Mouse (Mus musculus): ENCODE data around the gene Sf3a3. TPM values are rescaled to one million over a fixed set of nuclear protein-coding genes. Genes with fewer than 3 reads are reported as not detected.
A peak's percentile ranks its signal among the peaks of the same experiment; 100 is the strongest.

Sf3a3 gene
- 100.0 and 100 TPM in 2 replicates for polyA plus RNA-seq (2016; fragmentation: Nextera tagmentation; extraction: Ambion mirVana)

- no peaks in the 10 kb centered on the region for H3K9me3 ChIP-seq (replicated peaks)
- peak; percentile 87 for ATAC-seq (ENCODE audit: insufficient number of reproducible peaks, low FRiP score)
- under 1% methylated on average over 57 of the region's 57 CpGs for WGBS
Measured at GRCm38 (mm10) chr4:124714545-124715481, at the start of gene Sf3a3. Gene Sf3a3 (plus strand): TSS chr4:124714776.

GRCm38 (mm10) chr4:124667476-124668033 lies 47.0 kb upstream of the Sf3a3 start:
- Histone ChIP-seq H3K4me3 (no peak overlapping the region), H3K9ac (no peak overlapping the region), H3K4me2 (no peak overlapping the region), H3K4me1 (replicated peaks) (peaks cover 14% of the 10 kb centered on the region), H3K27ac (ENCODE audit: poor library complexity, severe bottlenecking) (no peak overlapping the region), H3K27me3 (replicated peaks) (peaks cover 94% of the 10 kb centered on the region), H3K9me3 (replicated peaks) (no peaks in the 10 kb centered on the region), H3K36me3 (no peaks in the 10 kb centered on the region)
- 46% methylated on average over 14 of the region's 14 CpGs for WGBS
- ATAC-seq (ENCODE audit: insufficient number of reproducible peaks, low FRiP score) = no peak

More at GRCm38 (mm10) chr4:124714545-124715481, at the start of gene Sf3a3:
- H3K27ac ChIP-seq (ENCODE audit: poor library complexity, severe bottlenecking) = peak within 1 kb of the TSS; percentile 67
- no peaks in the 10 kb centered on the region for H3K27me3 ChIP-seq (replicated peaks)
- H3K4me1 ChIP-seq (replicated peaks) = peaks cover 13% of the 10 kb centered on the region
- peak within 1 kb of the TSS; percentile 86 for H3K4me2 ChIP-seq
- H3K36me3 ChIP-seq = peaks cover 40% of the 10 kb centered on the region
- H3K4me3 ChIP-seq = peak within 1 kb of the TSS; percentile 97
- peak within 1 kb of the TSS; percentile 98 for H3K9ac ChIP-seq

- Histone ChIP-seq H3K36me3 (no peaks in the 10 kb centered on the region), H3K9me3 (replicated peaks) (no peaks in the 10 kb centered on the region), H3K27me3 (replicated peaks) (peaks cover 94% of the 10 kb centered on the region), H3K4me2 (no peak overlapping the region), H3K9ac (no peak overlapping the region), H3K4me1 (replicated peaks) (peaks cover 20% of the 10 kb centered on the region), H3K4me3 (no peak overlapping the region), H3K27ac (ENCODE audit: poor library complexity, severe bottlenecking) (no peak overlapping the region)
- no peak for ATAC-seq (ENCODE audit: insufficient number of reproducible peaks, low FRiP score)
- WGBS = 23% methylated on average over 8 of the region's 8 CpGs
Measured at GRCm38 (mm10) chr4:124668078-124668477, 46.5 kb upstream of the Sf3a3 start.

- no peak overlapping the region for H3K4me3 ChIP-seq
- WGBS = 70% methylated on average over 8 of the region's 8 CpGs
- H3K9me3 ChIP-seq (replicated peaks) = no peaks in the 10 kb centered on the region
- H3K4me1 ChIP-seq (replicated peaks) = peaks cover 20% of the 10 kb centered on the region
- H3K4me2 ChIP-seq = no peak overlapping the region
- peaks cover 89% of the 10 kb centered on the region for H3K27me3 ChIP-seq (replicated peaks)
- H3K36me3 ChIP-seq = no peaks in the 10 kb centered on the region
- ATAC-seq (ENCODE audit: insufficient number of reproducible peaks, low FRiP score) = no peak
- no peak overlapping the region for H3K27ac ChIP-seq (ENCODE audit: poor library complexity, severe bottlenecking)
- H3K9ac ChIP-seq = no peak overlapping the region
Measured at GRCm38 (mm10) chr4:124670232-124670631, 44.3 kb upstream of the Sf3a3 start.

- H3K36me3 ChIP-seq = 0 out of 2 replicates have a peak, but pooled peaks cover 4% of the 10 kb centered on the region
- H3K4me3 ChIP-seq = no peak overlapping the region
- H3K9ac ChIP-seq = no peak overlapping the region
- no peak for ATAC-seq (ENCODE audit: insufficient number of reproducible peaks, low FRiP score)
- peaks cover 76% of the 10 kb centered on the region for H3K27me3 ChIP-seq (replicated peaks)
- H3K4me2 ChIP-seq = peak overlapping the region; percentile 73
- WGBS = 18% methylated on average over 7 of the region's 7 CpGs
- no peak overlapping the region for H3K27ac ChIP-seq (ENCODE audit: poor library complexity, severe bottlenecking)
- H3K9me3 ChIP-seq (replicated peaks) = no peaks in the 10 kb centered on the region
- H3K4me1 ChIP-seq (replicated peaks) = peaks cover 20% of the 10 kb centered on the region
Measured at GRCm38 (mm10) chr4:124671583-124671982, 43.0 kb upstream of the Sf3a3 start.

- peak overlapping the region; percentile 73 for H3K4me2 ChIP-seq
Measured at GRCm38 (mm10) chr4:124672347-124673320, 41.9 kb upstream of the Sf3a3 start.

GRCm38 (mm10) chr4:124674334-124675032 lies 40.1 kb upstream of the Sf3a3 start:
- Histone ChIP-seq H3K9me3 (replicated peaks) (no peaks in the 10 kb centered on the region), H3K9ac (no peak overlapping the region), H3K27me3 (replicated peaks) (peaks cover 48% of the 10 kb centered on the region), H3K4me3 (no peak overlapping the region), H3K4me2 (no peak overlapping the region), H3K4me1 (replicated peaks) (peaks cover 23% of the 10 kb centered on the region), H3K27ac (ENCODE audit: poor library complexity, severe bottlenecking) (no peak overlapping the region), H3K36me3 (peaks cover 26% of the 10 kb centered on the region)
- 66% methylated on average over 17 of the region's 17 CpGs for WGBS
- ATAC-seq (ENCODE audit: insufficient number of reproducible peaks, low FRiP score) = no peak

More at GRCm38 (mm10) chr4:124672347-124673320, 41.9 kb upstream of the Sf3a3 start:
- 3% methylated on average over 26 of the region's 31 CpGs for WGBS
- Histone ChIP-seq H3K4me3 (peak overlapping the region; percentile 37), H3K4me1 (replicated peaks) (peaks cover 20% of the 10 kb centered on the region), H3K9ac (peak overlapping the region; percentile 54; the same call in 1 of the 2 replicates), H3K36me3 (peaks cover 9% of the 10 kb centered on the region), H3K27me3 (replicated peaks) (peaks cover 65% of the 10 kb centered on the region), H3K27ac (ENCODE audit: poor library complexity, severe bottlenecking) (no peak overlapping the region), H3K9me3 (replicated peaks) (no peaks in the 10 kb centered on the region)
- no peak for ATAC-seq (ENCODE audit: insufficient number of reproducible peaks, low FRiP score)

GRCm38 (mm10) chr4:124675037-124675436 lies 39.5 kb upstream of the Sf3a3 start:
- H3K36me3 ChIP-seq = peaks cover 31% of the 10 kb centered on the region
- H3K9ac ChIP-seq = no peak overlapping the region
- no peak overlapping the region for H3K4me2 ChIP-seq
- ATAC-seq (ENCODE audit: insufficient number of reproducible peaks, low FRiP score) = no peak
- no peak overlapping the region for H3K4me3 ChIP-seq
- no peak overlapping the region for H3K27ac ChIP-seq (ENCODE audit: poor library complexity, severe bottlenecking)
- 3% methylated on average over 4 of the region's 4 CpGs for WGBS
- H3K27me3 ChIP-seq (replicated peaks) = peaks cover 46% of the 10 kb centered on the region
- H3K4me1 ChIP-seq (replicated peaks) = peaks cover 24% of the 10 kb centered on the region
- H3K9me3 ChIP-seq (replicated peaks) = no peaks in the 10 kb centered on the region

- no peak for ATAC-seq (ENCODE audit: insufficient number of reproducible peaks, low FRiP score)
- no peak overlapping the region for H3K9ac ChIP-seq
- 85% methylated on average over 6 of the region's 6 CpGs for whole genome bisulfite sequencing
Measured at GRCm38 (mm10) chr4:124675958-124676357, 38.6 kb upstream of the Sf3a3 start.

GRCm38 (mm10) chr4:124682270-124682669 lies 32.3 kb upstream of the Sf3a3 start:
- 66% methylated on average over 7 of the region's 7 CpGs for WGBS
- H3K9ac ChIP-seq = no peak overlapping the region
- no peaks in the 10 kb centered on the region for H3K9me3 ChIP-seq (replicated peaks)
- no peak for ATAC-seq (ENCODE audit: insufficient number of reproducible peaks, low FRiP score)
- no peak overlapping the region for H3K4me3 ChIP-seq
- H3K27ac ChIP-seq (ENCODE audit: poor library complexity, severe bottlenecking) = no peak overlapping the region
- no peak overlapping the region for H3K4me2 ChIP-seq
- peaks cover 13% of the 10 kb centered on the region for H3K4me1 ChIP-seq (replicated peaks)
- H3K36me3 ChIP-seq = peaks cover 80% of the 10 kb centered on the region
- H3K27me3 ChIP-seq (replicated peaks) = no peaks in the 10 kb centered on the region

More at GRCm38 (mm10) chr4:124675958-124676357, 38.6 kb upstream of the Sf3a3 start:
- no peak overlapping the region for H3K27ac ChIP-seq (ENCODE audit: poor library complexity, severe bottlenecking)
- no peak overlapping the region for H3K4me2 ChIP-seq
- peaks cover 36% of the 10 kb centered on the region for H3K27me3 ChIP-seq (replicated peaks)
- H3K4me3 ChIP-seq = no peak overlapping the region
- H3K36me3 ChIP-seq = peaks cover 40% of the 10 kb centered on the region
- no peaks in the 10 kb centered on the region for H3K9me3 ChIP-seq (replicated peaks)
- peaks cover 24% of the 10 kb centered on the region for H3K4me1 ChIP-seq (replicated peaks)

Measured in heart, embryonic 12.5 days (tissue).